Mouse (Mus musculus): Measurements from ENCODE around the gene Nup43. TPM values are rescaled to one million over a fixed set of nuclear protein-coding genes. Genes with fewer than 3 reads are reported as not detected.
"Not testable (repeated sequence)": the region's sequence is repeated elsewhere in the genome, so short reads cannot be mapped to it uniquely, and the experiment has no call there.

Nup43 gene
- 66.4 and 85.0 TPM in 2 replicates for polyA plus RNA-seq (2016; fragmentation: Nextera tagmentation; extraction: Ambion mirVana)

GRCm38 (mm10) chr10:7667342-7667802 is at the start of gene Nup43:
TSS of gene Nup43 (plus strand) at chr10:7667503.
- Histone ChIP-seq H3K4me1 (replicated peaks) (peaks cover 19% of the 10 kb centered on the region), H3K4me3 (peak within 1 kb of the TSS; percentile 73), H3K9me3 (no peaks in the 10 kb centered on the region), H3K27ac (peak within 1 kb of the TSS; percentile 82), H3K36me3 (peaks cover 32% of the 10 kb centered on the region), H3K27me3 (ENCODE audit: insufficient read depth, poor library complexity, severe bottlenecking) (no peaks in the 10 kb centered on the region)
- peak; percentile 91 for DNase-seq (ENCODE audit: low spot score)
- WGBS = under 1% methylated on average over 24 of the region's 24 CpGs

GRCm38 (mm10) chr10:7617556-7617955 is 49.7 kb upstream of the Nup43 start:
- not testable (repeated sequence) for H3K9me3 ChIP-seq; H3K27ac ChIP-seq; H3K4me3 ChIP-seq; H3K27me3 ChIP-seq (ENCODE audit: insufficient read depth, poor library complexity, severe bottlenecking); H3K4me1 ChIP-seq (replicated peaks); DNase-seq (ENCODE audit: low spot score)
- 28% methylated on average over 3 of the region's 3 CpGs for WGBS
- H3K36me3 ChIP-seq = peaks cover 10% of the 10 kb centered on the region

GRCm38 (mm10) chr10:7619821-7620241 is 47.5 kb upstream of the Nup43 start:
- H3K36me3 ChIP-seq = peaks cover 12% of the 10 kb centered on the region
- no peak overlapping the region for H3K4me3 ChIP-seq
- H3K27ac ChIP-seq = no peak overlapping the region
- peaks cover 2% of the 10 kb centered on the region for H3K9me3 ChIP-seq
- H3K27me3 ChIP-seq (ENCODE audit: insufficient read depth, poor library complexity, severe bottlenecking) = no peaks in the 10 kb centered on the region
- no peak for DNase-seq (ENCODE audit: low spot score)
- 79% methylated on average over 5 of the region's 5 CpGs for WGBS
- H3K4me1 ChIP-seq (replicated peaks) = 0 out of 2 replicates have a peak, but pooled peaks cover 3% of the 10 kb centered on the region

GRCm38 (mm10) chr10:7620723-7621122 is 46.6 kb upstream of the Nup43 start:
- H3K27me3 ChIP-seq (ENCODE audit: insufficient read depth, poor library complexity, severe bottlenecking) = no peaks in the 10 kb centered on the region
- H3K27ac ChIP-seq = no peak overlapping the region
- H3K9me3 ChIP-seq = no peaks in the 10 kb centered on the region
- 0 out of 2 replicates have a peak, but pooled peaks cover 3% of the 10 kb centered on the region for H3K4me1 ChIP-seq (replicated peaks)
- no peak overlapping the region for H3K4me3 ChIP-seq
- H3K36me3 ChIP-seq = peaks cover 9% of the 10 kb centered on the region; the same call in 1 of the 2 replicates
- DNase-seq (ENCODE audit: low spot score) = no peak
- WGBS = 70% methylated on average over 5 of the region's 5 CpGs

GRCm38 (mm10) chr10:7622378-7622777 is 44.9 kb upstream of the Nup43 start:
- Histone ChIP-seq H3K9me3 (no peaks in the 10 kb centered on the region), H3K27me3 (ENCODE audit: insufficient read depth, poor library complexity, severe bottlenecking) (no peaks in the 10 kb centered on the region), H3K4me1 (replicated peaks) (0 out of 2 replicates have a peak, but pooled peaks cover 3% of the 10 kb centered on the region), H3K36me3 (peaks cover 15% of the 10 kb centered on the region), H3K4me3 (no peak overlapping the region), H3K27ac (no peak overlapping the region)
- WGBS = 93% methylated on average over 3 of the region's 3 CpGs
- DNase-seq (ENCODE audit: low spot score) = no peak

- Histone ChIP-seq H3K27ac (no peak overlapping the region), H3K9me3 (no peaks in the 10 kb centered on the region), H3K27me3 (ENCODE audit: insufficient read depth, poor library complexity, severe bottlenecking) (no peaks in the 10 kb centered on the region), H3K4me3 (no peak overlapping the region), H3K4me1 (replicated peaks) (0 out of 2 replicates have a peak, but pooled peaks cover 3% of the 10 kb centered on the region), H3K36me3 (peaks cover 31% of the 10 kb centered on the region)
- no peak for DNase-seq (ENCODE audit: low spot score)
- WGBS = 96% methylated on average over 3 of the region's 3 CpGs
Measured at GRCm38 (mm10) chr10:7623861-7624518, 43.3 kb upstream of the Nup43 start.

- 91% methylated on average over 4 of the region's 4 CpGs for WGBS
- peaks cover 67% of the 10 kb centered on the region for H3K36me3 ChIP-seq
- no peaks in the 10 kb centered on the region for H3K4me1 ChIP-seq (replicated peaks)
- H3K27ac ChIP-seq = no peak overlapping the region
- DNase-seq (ENCODE audit: low spot score) = no peak
- no peaks in the 10 kb centered on the region for H3K27me3 ChIP-seq (ENCODE audit: insufficient read depth, poor library complexity, severe bottlenecking)
- no peaks in the 10 kb centered on the region for H3K9me3 ChIP-seq
- H3K4me3 ChIP-seq = no peak overlapping the region
Measured at GRCm38 (mm10) chr10:7629092-7629491, 38.2 kb upstream of the Nup43 start.

- no peak for DNase-seq (ENCODE audit: low spot score)
- H3K27ac ChIP-seq = no peak overlapping the region
- H3K4me1 ChIP-seq (replicated peaks) = no peaks in the 10 kb centered on the region
- no peaks in the 10 kb centered on the region for H3K9me3 ChIP-seq
- peaks cover 64% of the 10 kb centered on the region for H3K36me3 ChIP-seq
- WGBS = 95% methylated on average over 5 of the region's 5 CpGs
- H3K4me3 ChIP-seq = no peak overlapping the region
- H3K27me3 ChIP-seq (ENCODE audit: insufficient read depth, poor library complexity, severe bottlenecking) = no peaks in the 10 kb centered on the region
Measured at GRCm38 (mm10) chr10:7630286-7630685, 37.0 kb upstream of the Nup43 start.

GRCm38 (mm10) chr10:7630951-7631720 is 36.2 kb upstream of the Nup43 start:
- Histone ChIP-seq H3K9me3 (no peaks in the 10 kb centered on the region), H3K36me3 (peaks cover 62% of the 10 kb centered on the region), H3K27me3 (ENCODE audit: insufficient read depth, poor library complexity, severe bottlenecking) (no peaks in the 10 kb centered on the region), H3K4me3 (no peak overlapping the region), H3K4me1 (replicated peaks) (no peaks in the 10 kb centered on the region), H3K27ac (no peak overlapping the region)
- DNase-seq (ENCODE audit: low spot score) = no peak
- 88% methylated on average over 16 of the region's 16 CpGs for WGBS

- Histone ChIP-seq H3K27ac (no peak overlapping the region), H3K9me3 (no peaks in the 10 kb centered on the region), H3K27me3 (ENCODE audit: insufficient read depth, poor library complexity, severe bottlenecking) (no peaks in the 10 kb centered on the region), H3K4me1 (replicated peaks) (no peaks in the 10 kb centered on the region), H3K36me3 (peaks cover 84% of the 10 kb centered on the region), H3K4me3 (no peak overlapping the region)
- WGBS = 94% methylated on average over 12 of the region's 12 CpGs
- no peak for DNase-seq (ENCODE audit: low spot score)
Measured at GRCm38 (mm10) chr10:7640366-7640765, 26.9 kb upstream of the Nup43 start.

GRCm38 (mm10) chr10:7645911-7646310 is 21.4 kb upstream of the Nup43 start:
- Histone ChIP-seq H3K4me3 (no peak overlapping the region), H3K4me1 (replicated peaks) (no peaks in the 10 kb centered on the region), H3K36me3 (peaks cover 71% of the 10 kb centered on the region), H3K27me3 (ENCODE audit: insufficient read depth, poor library complexity, severe bottlenecking) (no peaks in the 10 kb centered on the region), H3K27ac (no peak overlapping the region), H3K9me3 (no peaks in the 10 kb centered on the region)
- DNase-seq (ENCODE audit: low spot score) = no peak
- 91% methylated on average over 2 of the region's 2 CpGs for WGBS

GRCm38 (mm10) chr10:7649059-7649458 is 18.2 kb upstream of the Nup43 start:
- 88% methylated on average over 4 of the region's 4 CpGs for whole genome bisulfite sequencing
- no peak for DNase-seq (ENCODE audit: low spot score)
- H3K9me3 ChIP-seq = no peaks in the 10 kb centered on the region
- H3K4me3 ChIP-seq = no peak overlapping the region
- no peaks in the 10 kb centered on the region for H3K27me3 ChIP-seq (ENCODE audit: insufficient read depth, poor library complexity, severe bottlenecking)
- no peak overlapping the region for H3K27ac ChIP-seq
- H3K4me1 ChIP-seq (replicated peaks) = no peaks in the 10 kb centered on the region
- H3K36me3 ChIP-seq = peaks cover 44% of the 10 kb centered on the region

- H3K27ac ChIP-seq = no peak overlapping the region
- no peaks in the 10 kb centered on the region for H3K4me1 ChIP-seq (replicated peaks)
- H3K9me3 ChIP-seq = no peaks in the 10 kb centered on the region
- no peak for DNase-seq (ENCODE audit: low spot score)
- peaks cover 25% of the 10 kb centered on the region for H3K36me3 ChIP-seq
- no peaks in the 10 kb centered on the region for H3K27me3 ChIP-seq (ENCODE audit: insufficient read depth, poor library complexity, severe bottlenecking)
- no peak overlapping the region for H3K4me3 ChIP-seq
- 89% methylated on average over 2 of the region's 2 CpGs for WGBS
Measured at GRCm38 (mm10) chr10:7651057-7651456, 16.2 kb upstream of the Nup43 start.
